Mouse (Mus musculus): ENCODE data around the gene Casc4. TPM values are rescaled to one million over a fixed set of nuclear protein-coding genes. Genes with fewer than 3 reads are reported as not detected.

Gene Casc4
- polyA plus RNA-seq (2014; fragmentation: Nextera tagmentation; extraction: Ambion mirVana), result 20.4 and 21.6 TPM in 2 replicates

GRCm38 (mm10) chr2:121866632-121867050, at the start of gene Casc4:
Gene Casc4 (plus strand): TSS chr2:121866970.
- ATAC-seq (replicated peaks; ENCODE audit: low FRiP score), result peak; percentile 96
- peak within 1 kb of the TSS; percentile 90 for H3K4me3 ChIP-seq (ENCODE audit: low read depth, low read length)
- H3K27ac ChIP-seq (ENCODE audit: low read depth, low read length), result peak within 1 kb of the TSS; percentile 80
- no peaks in the 10 kb centered on the region for H3K36me3 ChIP-seq (ENCODE audit: control insufficient read depth, insufficient read depth, low read length)
- WGBS, result under 1% methylated on average over 30 of the region's 43 CpGs
- no peaks in the 10 kb centered on the region for H3K27me3 ChIP-seq (replicated peaks; ENCODE audit: control insufficient read depth, insufficient read depth, low read length)
- H3K9ac ChIP-seq (ENCODE audit: low read depth, low read length), result peak within 1 kb of the TSS; percentile 86
- H3K4me1 ChIP-seq (replicated peaks; ENCODE audit: control insufficient read depth, insufficient read depth, low read length), result peaks cover 9% of the 10 kb centered on the region; the same call in 1 of the 2 replicates
- peak within 1 kb of the TSS; percentile 94 for H3K4me2 ChIP-seq
- peak; percentile 94 for DNase-seq (ENCODE audit: low spot score)
- no peaks in the 10 kb centered on the region for H3K9me3 ChIP-seq (ENCODE audit: control insufficient read depth, low read length)

GRCm38 (mm10) chr2:121821787-121822186, 45.0 kb upstream of the Casc4 start:
- H3K4me2 ChIP-seq, result no peak overlapping the region
- no peak overlapping the region for H3K9ac ChIP-seq (ENCODE audit: low read depth, low read length)
- H3K4me1 ChIP-seq (replicated peaks; ENCODE audit: control insufficient read depth, insufficient read depth, low read length), result no peaks in the 10 kb centered on the region
- H3K4me3 ChIP-seq (ENCODE audit: low read depth, low read length), result no peak overlapping the region
- ATAC-seq (replicated peaks; ENCODE audit: low FRiP score), result no peak
- WGBS, result 85% methylated on average over 7 of the region's 7 CpGs
- no peak for DNase-seq (ENCODE audit: low spot score)
- no peaks in the 10 kb centered on the region for H3K36me3 ChIP-seq (ENCODE audit: control insufficient read depth, insufficient read depth, low read length)
- no peaks in the 10 kb centered on the region for H3K27me3 ChIP-seq (replicated peaks; ENCODE audit: control insufficient read depth, insufficient read depth, low read length)
- H3K9me3 ChIP-seq (ENCODE audit: control insufficient read depth, low read length), result no peaks in the 10 kb centered on the region
- H3K27ac ChIP-seq (ENCODE audit: low read depth, low read length), result no peak overlapping the region

GRCm38 (mm10) chr2:121824653-121825052, 42.1 kb upstream of the Casc4 start:
- H3K27me3 ChIP-seq (replicated peaks; ENCODE audit: control insufficient read depth, insufficient read depth, low read length), result no peaks in the 10 kb centered on the region
- H3K4me2 ChIP-seq, result no peak overlapping the region
- H3K4me3 ChIP-seq (ENCODE audit: low read depth, low read length), result no peak overlapping the region
- no peaks in the 10 kb centered on the region for H3K36me3 ChIP-seq (ENCODE audit: control insufficient read depth, insufficient read depth, low read length)
- no peak for ATAC-seq (replicated peaks; ENCODE audit: low FRiP score)
- H3K27ac ChIP-seq (ENCODE audit: low read depth, low read length), result no peak overlapping the region
- no peak overlapping the region for H3K9ac ChIP-seq (ENCODE audit: low read depth, low read length)
- H3K9me3 ChIP-seq (ENCODE audit: control insufficient read depth, low read length), result no peaks in the 10 kb centered on the region
- DNase-seq (ENCODE audit: low spot score), result no peak
- no peaks in the 10 kb centered on the region for H3K4me1 ChIP-seq (replicated peaks; ENCODE audit: control insufficient read depth, insufficient read depth, low read length)
- WGBS, result 45% methylated on average over 5 of the region's 5 CpGs

DNA sequence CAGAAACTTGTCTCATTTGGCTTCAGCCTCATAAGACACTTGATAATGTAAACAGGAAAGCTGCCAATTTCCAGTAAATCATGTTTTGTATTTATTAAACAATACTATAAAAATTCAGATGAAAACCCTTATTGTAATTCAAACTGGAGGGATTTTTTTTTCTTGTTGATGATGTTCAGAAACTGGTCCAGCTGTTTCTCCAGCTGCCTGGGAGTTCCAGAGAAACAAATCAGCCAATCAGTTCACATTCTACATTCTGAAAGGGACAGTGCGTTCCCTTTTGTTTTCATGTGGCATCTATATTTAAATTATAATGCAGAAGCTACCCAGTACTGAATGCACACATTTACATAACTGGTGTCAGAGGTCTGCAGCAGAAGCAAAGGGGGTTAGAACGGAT, 40.6 kb upstream of the Casc4 start:
- WGBS, result 66% methylated on average over 2 of the region's 2 CpGs
- H3K9me3 ChIP-seq (ENCODE audit: control insufficient read depth, low read length), result no peaks in the 10 kb centered on the region
- H3K4me1 ChIP-seq (replicated peaks; ENCODE audit: control insufficient read depth, insufficient read depth, low read length), result no peaks in the 10 kb centered on the region
- no peak overlapping the region for H3K4me2 ChIP-seq
- no peaks in the 10 kb centered on the region for H3K27me3 ChIP-seq (replicated peaks; ENCODE audit: control insufficient read depth, insufficient read depth, low read length)
- H3K9ac ChIP-seq (ENCODE audit: low read depth, low read length), result no peak overlapping the region
- DNase-seq (ENCODE audit: low spot score) (no peak), ATAC-seq (replicated peaks; ENCODE audit: low FRiP score) (no peak)
- H3K4me3 ChIP-seq (ENCODE audit: low read depth, low read length), result no peak overlapping the region
- H3K27ac ChIP-seq (ENCODE audit: low read depth, low read length), result no peak overlapping the region
- H3K36me3 ChIP-seq (ENCODE audit: control insufficient read depth, insufficient read depth, low read length), result no peaks in the 10 kb centered on the region

DNA sequence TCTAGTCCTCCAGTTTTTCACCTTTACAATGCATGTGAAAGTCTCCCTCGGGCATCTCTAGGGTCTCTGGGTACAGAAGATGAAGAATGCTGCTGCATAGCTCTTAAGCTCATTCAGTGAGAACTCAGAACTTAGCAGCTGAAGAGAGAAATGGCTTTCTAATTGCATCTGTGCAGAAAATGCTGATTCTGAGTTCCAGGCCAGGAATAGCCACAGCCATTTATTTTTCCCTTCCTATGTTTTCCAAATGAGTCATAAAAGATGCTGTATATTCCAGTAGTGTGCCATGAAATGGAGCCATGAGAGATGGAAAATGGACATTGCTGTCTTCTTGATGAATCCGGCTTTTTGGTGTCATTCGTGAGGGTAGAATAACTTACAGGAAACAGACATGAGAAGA, 38.4 kb upstream of the Casc4 start:
- DNase-seq (ENCODE audit: low spot score) (no peak), ATAC-seq (replicated peaks; ENCODE audit: low FRiP score) (no peak)
- Histone ChIP-seq H3K4me2 (no peak overlapping the region), H3K27me3 (replicated peaks; ENCODE audit: control insufficient read depth, insufficient read depth, low read length) (no peaks in the 10 kb centered on the region), H3K4me3 (ENCODE audit: low read depth, low read length) (no peak overlapping the region), H3K9me3 (ENCODE audit: control insufficient read depth, low read length) (no peaks in the 10 kb centered on the region), H3K9ac (ENCODE audit: low read depth, low read length) (no peak overlapping the region), H3K27ac (ENCODE audit: low read depth, low read length) (no peak overlapping the region), H3K4me1 (replicated peaks; ENCODE audit: control insufficient read depth, insufficient read depth, low read length) (no peaks in the 10 kb centered on the region), H3K36me3 (ENCODE audit: control insufficient read depth, insufficient read depth, low read length) (no peaks in the 10 kb centered on the region)
- WGBS, result 79% methylated on average over 3 of the region's 3 CpGs

- WGBS, result 8% methylated on average over 5 of the region's 5 CpGs
- ATAC-seq (replicated peaks; ENCODE audit: low FRiP score), result no peak
Observed at GRCm38 (mm10) chr2:121832484-121832894, 34.3 kb upstream of the Casc4 start.

GRCm38 (mm10) chr2:121834926-121835325, 31.8 kb upstream of the Casc4 start:
- H3K4me3 ChIP-seq (ENCODE audit: low read depth, low read length), result no peak overlapping the region
- ATAC-seq (replicated peaks; ENCODE audit: low FRiP score), result no peak
- H3K9ac ChIP-seq (ENCODE audit: low read depth, low read length), result no peak overlapping the region
- H3K36me3 ChIP-seq (ENCODE audit: control insufficient read depth, insufficient read depth, low read length), result no peaks in the 10 kb centered on the region
- DNase-seq (ENCODE audit: low spot score), result no peak
- H3K27me3 ChIP-seq (replicated peaks; ENCODE audit: control insufficient read depth, insufficient read depth, low read length), result no peaks in the 10 kb centered on the region
- H3K4me2 ChIP-seq, result no peak overlapping the region
- no peaks in the 10 kb centered on the region for H3K9me3 ChIP-seq (ENCODE audit: control insufficient read depth, low read length)
- 44% methylated on average over 3 of the region's 3 CpGs for WGBS
- H3K27ac ChIP-seq (ENCODE audit: low read depth, low read length), result no peak overlapping the region
- H3K4me1 ChIP-seq (replicated peaks; ENCODE audit: control insufficient read depth, insufficient read depth, low read length), result no peaks in the 10 kb centered on the region

More at GRCm38 (mm10) chr2:121832484-121832894, 34.3 kb upstream of the Casc4 start:
- H3K4me2 ChIP-seq, result no peak overlapping the region
- no peaks in the 10 kb centered on the region for H3K36me3 ChIP-seq (ENCODE audit: control insufficient read depth, insufficient read depth, low read length)
- no peaks in the 10 kb centered on the region for H3K9me3 ChIP-seq (ENCODE audit: control insufficient read depth, low read length)
- DNase-seq (ENCODE audit: low spot score), result peak; percentile 46
- H3K9ac ChIP-seq (ENCODE audit: low read depth, low read length), result no peak overlapping the region
- H3K27me3 ChIP-seq (replicated peaks; ENCODE audit: control insufficient read depth, insufficient read depth, low read length), result no peaks in the 10 kb centered on the region
- H3K27ac ChIP-seq (ENCODE audit: low read depth, low read length), result no peak overlapping the region
- no peak overlapping the region for H3K4me3 ChIP-seq (ENCODE audit: low read depth, low read length)
- H3K4me1 ChIP-seq (replicated peaks; ENCODE audit: control insufficient read depth, insufficient read depth, low read length), result no peaks in the 10 kb centered on the region

DNA sequence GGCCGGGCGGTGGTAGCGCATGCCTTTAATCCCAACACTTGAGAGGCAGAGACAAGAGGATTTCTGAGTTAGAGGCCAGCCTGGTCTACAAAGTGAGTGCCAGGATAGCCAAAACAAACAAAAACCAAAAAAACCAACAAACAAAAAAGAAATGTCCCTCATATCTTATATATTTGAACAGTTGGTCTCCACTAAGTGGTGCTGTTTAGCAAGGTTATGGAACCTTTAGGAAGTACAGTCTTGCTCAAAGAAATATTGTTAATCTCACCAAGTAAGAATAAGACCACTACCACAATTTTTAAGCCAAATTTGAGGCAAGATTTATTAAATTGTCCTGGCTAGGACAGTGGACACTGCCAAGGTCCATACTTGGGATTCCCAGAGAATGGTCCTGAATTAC, 25.3 kb upstream of the Casc4 start:
- H3K9me3 ChIP-seq (ENCODE audit: control insufficient read depth, low read length), result no peaks in the 10 kb centered on the region
- H3K36me3 ChIP-seq (ENCODE audit: control insufficient read depth, insufficient read depth, low read length), result no peaks in the 10 kb centered on the region
- ATAC-seq (replicated peaks; ENCODE audit: low FRiP score) (no peak), DNase-seq (ENCODE audit: low spot score) (no peak)
- no peak overlapping the region for H3K9ac ChIP-seq (ENCODE audit: low read depth, low read length)
- no peak overlapping the region for H3K27ac ChIP-seq (ENCODE audit: low read depth, low read length)
- no peak overlapping the region for H3K4me2 ChIP-seq
- H3K4me3 ChIP-seq (ENCODE audit: low read depth, low read length), result no peak overlapping the region
- H3K27me3 ChIP-seq (replicated peaks; ENCODE audit: control insufficient read depth, insufficient read depth, low read length), result no peaks in the 10 kb centered on the region
- H3K4me1 ChIP-seq (replicated peaks; ENCODE audit: control insufficient read depth, insufficient read depth, low read length), result no peaks in the 10 kb centered on the region
- WGBS, result 91% methylated on average over 3 of the region's 3 CpGs

- H3K9me3 ChIP-seq (ENCODE audit: control insufficient read depth, low read length), result no peaks in the 10 kb centered on the region
- DNase-seq (ENCODE audit: low spot score) (no peak), ATAC-seq (replicated peaks; ENCODE audit: low FRiP score) (no peak)
- H3K27ac ChIP-seq (ENCODE audit: low read depth, low read length), result no peak overlapping the region
- H3K9ac ChIP-seq (ENCODE audit: low read depth, low read length), result no peak overlapping the region
- WGBS, result 71% methylated on average over 3 of the region's 3 CpGs
- no peaks in the 10 kb centered on the region for H3K36me3 ChIP-seq (ENCODE audit: control insufficient read depth, insufficient read depth, low read length)
- no peak overlapping the region for H3K4me2 ChIP-seq
- no peaks in the 10 kb centered on the region for H3K4me1 ChIP-seq (replicated peaks; ENCODE audit: control insufficient read depth, insufficient read depth, low read length)
- H3K4me3 ChIP-seq (ENCODE audit: low read depth, low read length), result no peak overlapping the region
- no peaks in the 10 kb centered on the region for H3K27me3 ChIP-seq (replicated peaks; ENCODE audit: control insufficient read depth, insufficient read depth, low read length)
Observed at GRCm38 (mm10) chr2:121842249-121842648, 24.5 kb upstream of the Casc4 start.

Data from liver, embryonic 11.5 days (tissue).